Mouse (Mus musculus) left cerebral cortex, adult 8-10 months (tissue): Measurements from ENCODE around the gene Lrrc8a. TPM values are rescaled to one million over a fixed set of nuclear protein-coding genes. Genes with fewer than 3 reads are reported as not detected.

Experiments used
- DNase-seq, 2 experiments: peaks; one replicate each; pipeline ENCODE4 v3.0.0; 2022; ENCODE audit warnings: low spot score in 2 of 2
- total RNA-seq, 4 experiments: library from RNA; stranded (reverse); gene quantifications; 2 replicates each; pipeline ENCODE4 v1.2.4; 2022

Gene Lrrc8a
- total RNA-seq, 4 experiments from 2014 or later: 59.1 to 67.0 (median 61.5) TPM

GRCm38 (mm10) chr2:30261064-30261736 lies 23.7 kb downstream of the Lrrc8a start:
- no peak for DNase-seq

DNA sequence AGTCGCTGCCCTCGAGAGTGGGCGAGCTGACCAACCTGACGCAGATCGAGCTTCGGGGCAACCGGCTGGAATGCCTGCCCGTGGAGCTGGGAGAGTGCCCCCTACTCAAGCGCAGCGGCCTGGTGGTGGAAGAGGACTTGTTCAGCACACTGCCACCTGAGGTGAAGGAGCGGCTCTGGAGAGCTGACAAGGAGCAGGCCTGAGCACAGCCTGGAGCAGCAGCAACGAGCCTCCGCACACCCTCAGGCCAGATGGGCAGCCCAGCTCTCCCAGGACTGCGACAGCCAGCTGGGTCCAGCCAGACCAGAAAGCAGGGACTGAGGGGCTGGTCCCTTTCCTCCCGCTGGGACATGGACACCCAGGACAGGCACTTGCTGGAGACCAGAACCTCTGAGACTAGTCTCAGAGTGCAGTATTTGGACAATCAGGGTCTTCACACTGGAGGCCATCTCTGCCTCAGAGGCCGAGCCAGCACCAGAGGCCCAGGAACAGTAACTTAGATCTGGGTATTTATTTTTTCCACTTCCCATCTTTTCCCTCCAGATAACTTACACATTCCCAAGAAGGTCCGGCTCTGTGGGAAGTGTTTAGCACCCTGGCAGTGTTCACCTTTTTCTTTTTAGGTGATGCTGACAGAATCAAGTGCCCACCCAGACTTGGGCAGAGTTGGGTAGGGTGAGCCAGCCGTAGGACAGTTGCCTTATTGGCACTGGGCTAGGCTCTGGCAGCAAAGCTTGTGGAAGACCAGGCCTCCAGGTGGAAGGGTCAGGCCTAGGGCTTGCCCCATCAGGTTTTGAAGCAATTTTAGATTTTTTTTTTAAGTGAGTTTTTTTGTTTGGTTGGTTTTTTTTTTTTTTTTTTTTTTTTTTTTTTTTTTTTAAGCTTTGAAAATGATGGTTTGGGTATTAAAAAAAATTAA lies 24.7 kb downstream of the Lrrc8a start:
- DNase-seq: no peak

DNA sequence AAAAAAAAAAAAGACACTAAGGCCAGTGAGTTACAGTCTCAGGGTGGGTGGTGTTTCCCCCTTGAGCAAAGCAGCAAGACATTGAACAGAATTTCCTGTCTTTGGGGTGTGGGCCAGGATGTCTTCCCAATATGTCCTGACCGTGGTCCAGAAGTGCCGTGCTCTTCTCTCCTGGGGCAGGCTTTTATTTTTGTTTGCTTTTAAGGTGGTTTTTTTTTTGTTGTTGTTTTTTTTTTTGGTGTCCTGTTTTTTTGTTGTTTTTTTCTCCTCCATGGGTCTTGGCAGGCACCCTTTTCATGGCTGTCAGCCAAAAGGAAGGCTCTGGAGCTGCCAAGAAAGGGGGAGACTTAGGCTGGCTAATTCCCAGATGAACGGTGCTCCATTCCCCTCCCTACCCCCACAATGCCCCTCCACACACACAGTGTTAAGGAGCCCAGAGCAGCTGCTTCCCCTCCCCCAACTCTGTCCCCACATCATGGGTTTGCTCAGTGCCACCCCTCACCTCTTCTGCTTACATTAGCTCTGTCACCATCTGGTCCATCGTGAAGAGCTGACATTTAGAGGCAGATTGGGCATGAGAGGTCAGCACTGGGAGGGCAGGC lies 25.4 kb downstream of the Lrrc8a start:
- no peak for DNase-seq

DNA sequence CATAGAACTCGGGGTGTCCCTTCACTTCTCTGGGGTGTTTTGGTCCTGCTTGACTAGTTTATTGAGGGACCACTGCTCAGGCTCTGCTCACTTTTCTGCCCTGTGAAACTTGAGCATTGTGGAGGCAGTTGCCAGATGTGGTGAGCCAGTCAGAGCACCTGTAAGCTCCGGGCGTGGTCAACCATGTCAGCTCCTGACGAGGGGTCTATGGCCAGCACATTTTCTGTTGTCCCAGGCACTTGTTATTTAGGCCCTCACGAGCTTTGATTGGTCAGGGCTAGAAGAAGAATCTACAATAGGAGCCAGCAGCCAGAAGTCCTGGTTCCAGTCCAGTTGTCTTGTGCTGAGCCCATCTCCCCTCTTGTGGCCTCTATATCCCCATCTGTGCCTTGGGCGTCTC lies 26.3 kb downstream of the Lrrc8a start:
- DNase-seq: no peak

DNA sequence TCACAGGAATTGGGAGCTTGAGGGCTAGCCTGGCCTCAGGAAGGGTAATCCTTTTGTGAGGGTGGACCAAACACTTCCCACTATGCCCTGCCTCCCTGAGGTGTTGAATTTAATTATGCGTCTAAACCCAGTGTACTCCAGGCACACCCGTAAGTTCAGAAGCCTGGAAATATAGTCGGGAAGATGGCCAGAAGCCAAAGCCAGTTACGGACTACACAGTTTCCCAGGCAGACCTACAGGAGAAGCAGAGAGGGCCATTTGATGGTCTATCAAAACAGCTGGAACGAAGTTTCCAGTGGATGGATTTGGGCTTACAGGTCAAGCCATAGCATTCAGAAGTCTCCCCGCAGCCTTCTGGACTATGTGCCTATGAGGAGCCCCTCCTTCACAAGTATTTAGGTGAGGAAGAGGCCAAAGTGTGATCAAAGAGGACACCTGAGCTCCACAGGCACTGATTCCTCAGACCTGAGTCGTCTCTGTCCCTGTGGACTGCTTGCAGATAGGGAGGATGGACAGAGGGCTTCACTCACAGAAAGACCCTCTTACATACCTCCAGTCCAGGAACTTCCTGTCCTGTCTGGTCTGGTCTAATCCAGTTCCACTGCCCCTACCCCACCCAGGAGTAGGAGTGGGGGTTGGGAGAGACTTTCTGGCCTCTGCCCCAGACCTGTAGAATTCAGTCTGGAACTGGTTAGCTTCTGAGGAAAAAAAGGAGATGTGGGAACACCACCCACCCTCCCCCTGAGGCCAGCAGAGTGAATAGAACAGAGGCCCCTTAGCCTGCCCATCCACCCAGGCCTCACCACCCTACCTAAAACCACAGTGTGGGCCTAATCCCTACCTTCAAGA lies 27.4 kb downstream of the Lrrc8a start:
- DNase-seq: no peak

DNA sequence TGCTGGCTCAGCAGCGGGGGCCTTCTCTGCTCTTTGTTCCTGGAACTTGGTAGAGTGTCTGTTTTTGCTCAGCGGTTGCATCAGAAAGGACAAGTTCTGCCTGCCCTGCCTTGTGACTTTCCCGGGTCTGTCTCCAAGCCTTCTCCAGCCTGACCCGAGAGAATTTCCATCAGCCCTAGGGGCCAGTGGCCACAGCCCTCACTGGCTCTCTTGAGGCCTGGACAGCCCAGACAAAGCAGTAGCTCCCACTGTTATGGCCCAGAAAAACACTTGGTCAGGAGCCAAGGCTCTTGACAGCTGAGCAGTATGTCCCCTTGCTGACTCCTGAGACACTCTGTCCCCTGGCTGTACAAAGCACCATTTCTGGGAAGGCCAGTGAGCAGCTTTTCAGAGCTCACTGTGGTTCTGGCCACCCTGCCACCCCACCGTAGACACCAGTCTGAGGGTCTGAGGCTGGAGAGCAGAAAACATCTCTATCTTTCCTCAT lies 28.3 kb downstream of the Lrrc8a start, which contains the start of gene Phyhd1:
Phyhd1 (plus strand) TSS at position 437 of the 487 bp plus-strand sequence.
- peak in 1 of 2 experiments; percentile 70 for DNase-seq

- DNase-seq: no peak
Observed at GRCm38 (mm10) chr2:30266392-30266941, 29.0 kb downstream of the Lrrc8a start.

DNA sequence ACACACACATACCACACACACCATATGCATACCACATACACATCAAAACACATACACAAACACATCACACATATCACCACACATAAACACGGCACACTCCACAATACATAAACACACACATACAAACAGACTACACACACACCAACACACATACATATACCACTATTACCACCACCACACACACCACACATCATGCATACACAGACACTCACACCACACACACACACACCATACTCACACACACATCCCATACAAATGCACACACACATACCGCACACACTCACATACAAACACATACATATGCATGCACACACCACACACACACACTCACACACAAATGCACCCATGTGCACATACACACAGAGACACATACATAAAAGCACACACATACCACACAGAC lies 30.0 kb downstream of the Lrrc8a start:
- DNase-seq: no peak

GRCm38 (mm10) chr2:30268371-30268770 lies 30.9 kb downstream of the Lrrc8a start:
- DNase-seq: no peak

GRCm38 (mm10) chr2:30269241-30269990 lies 31.9 kb downstream of the Lrrc8a start:
- no peak for DNase-seq

GRCm38 (mm10) chr2:30270134-30270533 lies 32.6 kb downstream of the Lrrc8a start:
- peak in 1 of 2 experiments; percentile 64 for DNase-seq

DNA sequence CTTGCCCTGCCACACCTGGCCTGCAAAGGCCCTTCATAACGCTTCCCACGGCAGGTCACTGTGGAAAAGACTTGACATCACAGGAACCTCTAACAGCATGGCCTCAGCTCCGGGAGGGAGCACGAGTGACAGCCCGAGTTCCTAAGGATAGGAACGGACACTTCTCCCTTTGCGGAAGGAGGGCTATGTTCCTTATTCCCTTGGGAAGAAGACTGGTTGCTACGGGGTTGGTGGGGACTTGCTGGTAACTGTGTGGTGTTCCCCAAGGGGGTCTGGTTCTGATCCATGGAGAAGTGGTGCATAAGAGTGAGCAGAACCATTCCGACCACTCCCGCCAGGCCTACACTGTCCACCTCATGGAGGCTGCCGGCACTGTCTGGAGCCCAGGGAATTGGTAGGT lies 43.2 kb downstream of the Lrrc8a start, which contains the start of gene Gm28038:
Gm28038 (plus strand) TSS at position 301 of the 400 bp plus-strand sequence.
- no peak for DNase-seq

DNA sequence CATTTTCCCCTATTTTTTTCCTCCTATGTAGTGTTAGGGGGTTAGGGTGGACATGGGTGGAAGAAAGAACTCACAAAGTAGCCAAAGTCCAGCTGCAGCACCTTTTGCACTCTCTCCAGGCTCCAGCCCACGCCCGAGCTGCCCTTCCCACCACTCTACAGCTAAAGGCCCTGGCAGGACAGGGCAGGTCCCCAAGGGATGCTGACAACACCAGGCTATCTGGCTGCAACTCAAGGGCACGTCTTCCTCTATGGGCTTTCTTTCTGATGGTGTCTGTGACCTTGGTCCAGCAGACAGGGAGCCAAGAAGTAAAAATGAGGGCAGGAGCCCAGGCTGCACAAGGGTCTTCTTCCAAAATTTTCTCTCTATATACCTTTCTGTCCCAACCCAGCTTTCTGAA lies 44.1 kb downstream of the Lrrc8a start:
- DNase-seq: no peak

DNA sequence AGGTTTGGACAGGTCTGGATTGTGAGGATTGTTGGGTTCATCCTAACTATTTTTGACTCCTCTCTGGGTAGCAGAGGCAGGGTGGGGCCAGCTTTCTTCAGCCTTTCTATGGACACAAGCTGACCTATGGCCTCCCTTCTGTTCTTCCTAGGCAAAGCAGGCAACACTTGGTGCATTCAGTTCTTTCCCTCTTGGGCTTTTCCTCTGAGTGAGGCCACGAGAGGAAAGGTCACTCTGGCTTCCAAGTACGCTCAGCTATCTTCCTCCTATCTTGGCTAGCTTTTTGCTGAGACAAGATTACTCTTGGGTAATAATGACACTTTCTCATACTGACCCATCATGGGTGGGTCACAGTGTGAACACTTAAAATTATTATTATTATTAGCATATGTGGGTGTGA lies 45.7 kb downstream of the Lrrc8a start:
- DNase-seq: no peak

DNA sequence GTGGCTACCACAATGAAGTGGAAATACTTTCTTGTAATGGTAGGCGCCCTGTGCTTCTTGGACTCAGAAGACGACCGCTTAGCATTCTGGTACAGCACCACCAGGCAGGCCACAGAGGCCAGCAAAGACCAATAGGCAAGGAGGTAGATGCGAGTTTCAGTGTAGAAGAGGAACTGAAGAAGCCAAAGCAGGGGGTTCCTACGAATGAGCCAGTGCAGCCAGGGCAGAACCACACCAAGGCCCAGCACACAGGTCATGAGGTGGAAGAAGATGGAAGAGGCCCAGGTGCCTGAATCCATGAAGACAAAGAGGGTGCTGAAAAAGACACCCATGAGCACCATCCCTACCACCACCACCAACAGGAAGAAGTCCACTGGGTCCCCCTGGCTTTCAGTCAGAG lies 47.5 kb downstream of the Lrrc8a start:
- no peak for DNase-seq

DNA sequence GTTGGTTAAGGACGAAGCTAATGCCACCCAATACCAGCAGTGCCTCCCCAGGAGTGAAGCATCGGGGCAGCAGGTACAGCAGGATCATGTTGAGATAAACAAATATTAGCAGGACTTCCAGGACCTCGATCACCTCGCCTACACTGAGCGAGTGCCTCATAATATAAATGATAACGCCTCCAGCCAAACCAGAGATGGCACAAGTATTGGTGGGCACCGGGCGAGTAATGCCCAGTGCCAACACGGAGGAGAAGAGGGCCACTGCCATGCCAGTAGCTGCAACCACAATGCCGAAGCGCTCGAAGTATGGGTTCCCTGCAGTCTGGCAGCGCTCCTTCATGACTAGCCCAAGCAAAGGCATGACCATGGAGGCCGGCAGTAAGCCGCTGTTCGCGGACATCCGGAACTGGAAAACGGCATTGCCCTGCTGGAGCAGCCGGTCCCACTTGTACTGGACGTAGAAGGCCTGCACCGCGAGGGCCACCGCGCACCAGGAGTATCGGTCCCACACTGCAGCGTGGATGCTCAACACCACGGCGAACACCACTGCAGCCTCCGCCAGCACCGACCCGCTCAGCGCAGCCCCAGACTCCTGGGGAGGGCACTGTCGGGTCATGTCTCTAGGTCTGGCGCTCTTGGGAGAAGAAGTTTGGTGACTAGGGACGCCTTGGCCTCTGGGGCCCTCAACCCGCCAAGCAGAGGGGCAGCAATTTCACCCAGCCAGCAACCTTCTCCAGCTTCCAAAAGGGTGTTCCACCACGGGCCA lies 48.1 kb downstream of the Lrrc8a start:
- no peak for DNase-seq

DNA sequence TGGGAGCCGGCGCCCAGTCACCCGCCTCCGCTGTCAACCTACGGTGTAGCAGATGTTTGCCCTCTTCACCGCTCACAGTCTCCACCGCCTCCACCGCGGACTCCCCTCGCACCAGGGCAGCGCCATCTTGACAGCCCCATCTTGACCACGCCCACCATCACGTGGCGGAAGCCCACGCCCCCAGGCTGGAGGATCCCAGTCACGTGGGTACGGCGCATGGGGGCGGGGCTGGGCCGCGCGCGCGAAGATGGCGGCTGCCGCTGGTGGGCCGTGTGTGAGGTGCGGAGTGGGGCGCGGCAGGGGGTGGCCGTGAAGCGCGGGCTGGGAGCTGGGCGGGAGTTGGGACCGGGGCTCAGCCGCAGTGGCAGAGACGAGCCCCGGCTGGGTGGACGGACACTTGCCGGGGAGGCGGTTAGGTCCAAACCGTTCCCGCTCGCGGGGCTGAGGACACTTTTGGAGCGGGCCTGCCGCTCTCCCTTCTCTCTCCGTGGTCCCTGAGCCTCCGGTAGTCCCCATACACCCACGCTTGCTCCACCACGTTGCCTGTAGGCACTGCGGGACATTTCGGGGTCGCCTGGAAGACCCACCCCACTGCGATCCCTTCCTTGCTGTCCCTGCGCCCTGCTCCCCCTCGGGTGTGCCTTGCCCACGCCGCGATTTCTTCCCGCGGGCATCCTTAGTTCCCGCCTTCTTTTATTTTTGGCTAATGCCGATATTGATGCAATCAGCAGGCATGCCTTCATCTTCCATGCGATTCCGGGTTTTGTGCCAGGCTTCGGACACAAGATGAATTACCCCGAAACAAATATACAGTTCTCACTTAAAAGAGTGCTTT lies 48.9 kb downstream of the Lrrc8a start, which contains the start of the genes Dolk and Nup188:
Dolk (minus strand) TSS at position 143 of the 835 bp plus-strand sequence.
Nup188 (plus strand) TSS at position 206 of the 835 bp plus-strand sequence.
- DNase-seq: peak; percentile 91

DNA sequence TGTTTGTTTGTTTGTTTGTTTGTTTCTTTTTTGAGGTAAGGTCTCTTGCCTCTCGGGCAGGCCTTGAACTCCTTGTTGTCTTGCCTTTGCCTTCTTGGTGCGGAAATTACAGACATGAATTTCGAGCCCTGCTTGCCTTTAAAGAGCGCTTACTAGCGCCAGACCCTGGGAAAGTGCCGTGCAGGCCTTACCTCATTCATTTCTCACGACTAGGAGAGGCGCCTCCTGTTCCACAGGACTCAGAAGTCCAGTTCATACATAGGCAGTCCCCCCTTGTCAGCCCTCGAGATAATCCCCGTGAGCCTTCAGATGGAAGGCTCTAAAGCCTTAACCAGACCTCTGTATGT lies 49.5 kb downstream of the Lrrc8a start:
- no peak for DNase-seq
